Mouse (Mus musculus) liver, postnatal 0 days (tissue): ENCODE data around the gene Rgl1.

Experiments used
- CTCF ChIP-seq: sonication (generic); IDR thresholded peaks from 2 replicates; pipeline ENCODE4 v1.5.1; 2016; ENCODE audit warnings: antibody characterized with exemption, low read depth
- EP300 ChIP-seq: IDR thresholded peaks from 2 replicates; pipeline ENCODE4 v1.6.1; 2016; ENCODE audit warnings: antibody characterized with exemption, low read depth, mild to moderate bottlenecking

DNA sequence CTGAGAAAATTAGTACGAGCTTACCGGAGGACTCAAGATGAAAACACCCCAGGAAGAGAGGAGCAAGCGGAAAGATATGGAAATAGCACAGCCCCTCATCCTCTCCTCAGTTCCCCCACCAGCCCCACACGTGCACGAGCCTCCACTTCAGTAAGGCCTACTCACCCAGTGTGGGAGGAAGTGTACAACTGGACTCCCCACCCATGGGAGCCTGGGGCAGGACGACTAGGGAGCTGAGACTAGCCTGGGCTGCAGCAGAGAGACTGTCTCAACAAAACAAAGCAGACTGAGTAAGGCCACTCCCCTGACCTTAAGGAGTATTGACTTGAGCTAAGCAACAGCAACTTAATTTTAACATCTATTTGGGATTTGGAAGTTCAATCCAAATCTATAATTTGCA, 48.0 kb downstream of the Rgl1 start:
- TF ChIP-seq EP300 (no peak), CTCF (no peak)
